ENCODE assay signal across 8 mouse cellular contexts in genomic region chr14:118137487-118137886, GRCm38 (mm10). TPM values are rescaled to one million over a fixed set of nuclear protein-coding genes. Genes with fewer than 3 reads are reported as not detected.
DNase-seq lines count a peak whose midpoint lies in the region; ATAC-seq and TF ChIP-seq lines count a peak whose summit lies in the region.

No protein-coding gene starts in this region.

- peak overlapping the region; percentile 67 for H3K4me3 ChIP-seq in cortical plate, adult 2 months (ENCODE audit: insufficient read depth, low read length)
- H3K4me3 ChIP-seq in hindbrain, embryonic 15.5 days, result peak overlapping the region; percentile 79
- peak overlapping the region; percentile 82 for H3K4me3 ChIP-seq in midbrain, embryonic 10.5 days

- WGBS in hindbrain, embryonic 15.5 days, result 1% methylated on average over 13 of the region's 13 CpGs
- 2% methylated on average over 13 of the region's 13 CpGs for WGBS in midbrain, embryonic 10.5 days

- H3K4me1 ChIP-seq in cortical plate, adult 2 months (ENCODE audit: control insufficient read depth, insufficient read depth, low read length), result peaks cover 3% of the 10 kb centered on the region; the same call in 1 of the 2 replicates
- H3K4me1 ChIP-seq in hindbrain, embryonic 15.5 days (replicated peaks), result peaks cover 22% of the 10 kb centered on the region
- peaks cover 31% of the 10 kb centered on the region for H3K4me1 ChIP-seq in midbrain, embryonic 10.5 days

- no peak for TF ChIP-seq CTCF in cortical plate, adult 2 months (IDR thresholded peaks at IDR 0.05; ENCODE audit: extremely low read depth, insufficient read depth, low read length)

- H3K9ac ChIP-seq in hindbrain, embryonic 15.5 days, result peak overlapping the region; percentile 78

- no peaks in the 10 kb centered on the region for H3K27me3 ChIP-seq in hindbrain, embryonic 15.5 days
- peaks cover 22% of the 10 kb centered on the region for H3K27me3 ChIP-seq in midbrain, embryonic 10.5 days (ENCODE audit: low read depth, poor library complexity, severe bottlenecking)

- DNase-seq in heart, adult 8-10 months (ENCODE audit: low spot score), result peak; percentile 13
- no peak for DNase-seq in heart, postnatal 25 days (ENCODE audit: low spot score)
- no peak for DNase-seq in midbrain, embryonic 10.5 days (ENCODE audit: low spot score)
- DNase-seq in adrenal gland, postnatal 25 days, result no peak
- DNase-seq in frontal cortex, postnatal 36 days (ENCODE audit: low spot score in 2 of 2), result no peak

- peak overlapping the region; percentile 84 for H3K4me2 ChIP-seq in hindbrain, embryonic 15.5 days

- intact Hi-C loops in heart, postnatal 25 days (cut with DNase I), result no loop called here

- no peaks in the 10 kb centered on the region for H3K9me3 ChIP-seq in hindbrain, embryonic 15.5 days
- no peaks in the 10 kb centered on the region for H3K9me3 ChIP-seq in midbrain, embryonic 10.5 days (replicated peaks)

- no peak for TF ChIP-seq POLR2A in cortical plate, adult 2 months (IDR thresholded peaks at IDR 0.05; ENCODE audit: extremely low read depth, insufficient read depth, low read length)

- ATAC-seq in CD4-positive, CD25-positive, alpha-beta regulatory T cell, adult 4 months, result peak; percentile 24
- ATAC-seq in hindbrain, embryonic 15.5 days (ENCODE audit: low FRiP score, low read depth), result peak; percentile 17; the same call in 1 of the 2 replicates

- no peak overlapping the region for H3K27ac ChIP-seq in cortical plate, adult 2 months (ENCODE audit: insufficient read depth, low read length)
- H3K27ac ChIP-seq in hindbrain, embryonic 15.5 days (replicated peaks), result peak overlapping the region; percentile 79
- H3K27ac ChIP-seq in midbrain, embryonic 10.5 days (replicated peaks), result peak overlapping the region; percentile 90

- H3K36me3 ChIP-seq in hindbrain, embryonic 15.5 days, result peaks cover 18% of the 10 kb centered on the region
- H3K36me3 ChIP-seq in midbrain, embryonic 10.5 days, result peaks cover 27% of the 10 kb centered on the region

RNA-seq across cellular contexts. Expression of gene Gpr180, which starts 0.5 kb away (rescaled TPM):
- 10 to 100 TPM; 18.2 to 22.9 (median 21.9) TPM for total RNA-seq in heart, adult 8-10 months (2022)
- total RNA-seq in heart, postnatal 25 days (2021), result 10 to 100 TPM; 20.3 to 21.1 TPM
- polyA plus RNA-seq in CD4-positive, CD25-positive, alpha-beta regulatory T cell, adult 4 months (2017; shearing (Covaris generic)), result 1 to 10 TPM; 5.2 to 5.8 TPM
- polyA plus RNA-seq in cortical plate, adult 2 months (2012; rRNA removed), result 29.7 and 33.0 TPM in 2 replicates
- polyA plus RNA-seq in hindbrain, embryonic 15.5 days (2015; fragmentation: Nextera tagmentation; extraction: Ambion mirVana), result 45.6 and 47.5 TPM in 2 replicates
- polyA plus RNA-seq in midbrain, embryonic 10.5 days (2016; fragmentation: Nextera tagmentation; extraction: Ambion mirVana), result 35.8 and 38.5 TPM in 2 replicates
- 25.0 and 29.5 TPM in 2 replicates for total RNA-seq in adrenal gland, postnatal 25 days (2021)

RNA-seq across cellular contexts. Expression of gene Tgds, which starts 4.9 kb away (rescaled TPM):
- total RNA-seq in heart, adult 8-10 months (2022), result 10 to 100 TPM in 1 of 4 experiments, 1 to 10 TPM in 3; 7.8 to 10.5 (median 9.2) TPM
- total RNA-seq in heart, postnatal 25 days (2021), result 10 to 100 TPM in 1 of 2 experiments, 1 to 10 TPM in 1; 9.5 to 10.1 TPM
- 10 to 100 TPM; 29.4 to 37.5 TPM for polyA plus RNA-seq in CD4-positive, CD25-positive, alpha-beta regulatory T cell, adult 4 months (2017; shearing (Covaris generic))
- 7.9 and 8.3 TPM in 2 replicates for polyA plus RNA-seq in cortical plate, adult 2 months (2012; rRNA removed)
- polyA plus RNA-seq in hindbrain, embryonic 15.5 days (2015; fragmentation: Nextera tagmentation; extraction: Ambion mirVana), result 15.1 and 17.2 TPM in 2 replicates
- 28.3 and 29.1 TPM in 2 replicates for polyA plus RNA-seq in midbrain, embryonic 10.5 days (2016; fragmentation: Nextera tagmentation; extraction: Ambion mirVana)
- total RNA-seq in adrenal gland, postnatal 25 days (2021), result 22.2 and 26.8 TPM in 2 replicates
